Mouse (Mus musculus) heart, embryonic 10.5 days (tissue): ENCODE data around the gene Mia3. TPM values are rescaled to one million over a fixed set of nuclear protein-coding genes. Genes with fewer than 3 reads are reported as not detected.
A peak's percentile ranks its signal among the peaks of the same experiment; 100 is the strongest.
"Not testable (repeated sequence)": the region's sequence is repeated elsewhere in the genome, so short reads cannot be mapped to it uniquely, and the experiment has no call there.

ENCODE experiments used
- DNase-seq: peaks from one replicate; pipeline ENCODE4 v3.0.0-alpha.2; 2017; ENCODE audit warnings: low spot score
- H3K27ac ChIP-seq: fragments of 300-500 bp; sonication (generic); 2 replicates; pipeline ENCODE4 v1.5.1; 2016; ENCODE audit warnings: mild to moderate bottlenecking
- H3K27me3 ChIP-seq: fragments of 300-500 bp; sonication (generic); 2 replicates; pipeline ENCODE4 v1.6.1; 2016; ENCODE audit warnings: mild to moderate bottlenecking; ENCODE audit not compliant: poor library complexity, insufficient read depth, severe bottlenecking
- H3K36me3 ChIP-seq: fragments of 300-500 bp; sonication (generic); 2 replicates; pipeline ENCODE4 v1.6.1; 2016; ENCODE audit warnings: mild to moderate bottlenecking, moderate library complexity
- H3K4me1 ChIP-seq: fragments of 300-500 bp; sonication (generic); 2 replicates; pipeline ENCODE4 v1.6.1; 2016; ENCODE audit warnings: mild to moderate bottlenecking
- H3K4me3 ChIP-seq: fragments of 300-500 bp; sonication (generic); 2 replicates; pipeline ENCODE4 v1.5.1; 2016; ENCODE audit warnings: mild to moderate bottlenecking, moderate library complexity
- H3K9me3 ChIP-seq: fragments of 300-500 bp; sonication (generic); 2 replicates; pipeline ENCODE4 v1.6.1; 2016; ENCODE audit warnings: mild to moderate bottlenecking, moderate library complexity
- WGBS: fragments of 180-500 bp; shearing (Covaris S2); methylation state at CpG from one replicate; pipeline ENCODE4 v1.1.7; 2016; 5-methylcytosine and 5-hydroxymethylcytosine counted together
- polyA plus RNA-seq: library from polyadenylated mRNA; unstranded; fragments of >200 nt; fragmentation: Nextera tagmentation; extraction: Ambion mirVana; gene quantifications from 2 replicates; pipeline ENCODE4 v1.2.1, GENCODE M21; 2016

The Mia3 gene
- polyA plus RNA-seq, 1 experiment from 2014 or later = 89.1 TPM

- 3% methylated on average over 54 of the region's 56 CpGs for WGBS
- H3K4me3 ChIP-seq = peak overlapping the region; percentile 87
- no peak for DNase-seq
Observed at GRCm38 (mm10) chr1:183368601-183369400, 552 bp downstream of the Mia3 start.

DNA sequence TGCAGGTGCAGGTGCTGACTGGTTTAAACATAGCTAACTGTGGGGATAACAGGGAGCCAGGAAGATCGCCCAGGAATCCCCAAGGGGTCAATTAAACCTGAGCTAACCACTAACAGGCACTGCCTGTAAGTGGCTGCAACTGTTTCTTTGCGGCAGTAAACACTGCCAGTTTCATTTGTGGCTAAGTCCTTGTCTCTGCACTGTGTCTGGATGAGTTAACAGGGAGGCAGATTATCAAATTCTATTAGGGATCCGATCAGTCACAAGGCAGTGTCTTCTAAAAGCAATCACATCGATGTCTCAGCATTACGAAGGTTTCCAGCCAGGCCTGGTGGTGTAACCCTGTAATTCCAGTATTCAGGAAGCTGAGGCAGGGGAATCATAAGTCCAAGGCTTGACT is 3.0 kb downstream of the Mia3 start:
- peaks cover 16% of the 10 kb centered on the region for H3K4me1 ChIP-seq
- H3K36me3 ChIP-seq = peaks cover 34% of the 10 kb centered on the region
- H3K27ac ChIP-seq = no peak overlapping the region
- H3K9me3 ChIP-seq = no peaks in the 10 kb centered on the region
- DNase-seq = no peak
- no peak overlapping the region for H3K4me3 ChIP-seq
- H3K27me3 ChIP-seq = no peaks in the 10 kb centered on the region
- 94% methylated on average over 5 of the region's 5 CpGs for WGBS

More at GRCm38 (mm10) chr1:183368601-183369400, 552 bp downstream of the Mia3 start:
- Histone ChIP-seq H3K4me1 (peaks cover 16% of the 10 kb centered on the region), H3K27me3 (no peaks in the 10 kb centered on the region), H3K27ac (peak overlapping the region; percentile 89), H3K36me3 (peaks cover 15% of the 10 kb centered on the region), H3K9me3 (no peaks in the 10 kb centered on the region)

GRCm38 (mm10) chr1:183363577-183363867 is 5.8 kb downstream of the Mia3 start:
- DNase-seq = no peak
- H3K27me3 ChIP-seq = no peaks in the 10 kb centered on the region

GRCm38 (mm10) chr1:183362729-183363576 is 6.4 kb downstream of the Mia3 start:
- no peak for DNase-seq
- Histone ChIP-seq H3K9me3 (no peaks in the 10 kb centered on the region), H3K27me3 (no peaks in the 10 kb centered on the region), H3K27ac (no peak overlapping the region), H3K4me1 (peaks cover 5% of the 10 kb centered on the region; the same call in 1 of the 2 replicates), H3K36me3 (peaks cover 65% of the 10 kb centered on the region), H3K4me3 (no peak overlapping the region)
- WGBS = 79% methylated on average over 14 of the region's 14 CpGs

More at GRCm38 (mm10) chr1:183363577-183363867, 5.8 kb downstream of the Mia3 start:
- peaks cover 59% of the 10 kb centered on the region for H3K36me3 ChIP-seq
- peaks cover 10% of the 10 kb centered on the region for H3K4me1 ChIP-seq
- H3K9me3 ChIP-seq = no peaks in the 10 kb centered on the region
- H3K27ac ChIP-seq = no peak overlapping the region
- no peak overlapping the region for H3K4me3 ChIP-seq
- WGBS = 76% methylated on average over 5 of the region's 5 CpGs

GRCm38 (mm10) chr1:183362301-183362700 is 7.1 kb downstream of the Mia3 start:
- Histone ChIP-seq H3K9me3 (no peaks in the 10 kb centered on the region), H3K27ac (no peak overlapping the region), H3K4me3 (no peak overlapping the region), H3K27me3 (no peaks in the 10 kb centered on the region), H3K36me3 (peaks cover 71% of the 10 kb centered on the region), H3K4me1 (no peaks in the 10 kb centered on the region)
- DNase-seq = no peak
- 87% methylated on average over 5 of the region's 5 CpGs for WGBS

GRCm38 (mm10) chr1:183358901-183359300 is 10.5 kb downstream of the Mia3 start:
- peaks cover 84% of the 10 kb centered on the region for H3K36me3 ChIP-seq
- no peaks in the 10 kb centered on the region for H3K4me1 ChIP-seq
- H3K27ac ChIP-seq = no peak overlapping the region
- no peaks in the 10 kb centered on the region for H3K9me3 ChIP-seq
- no peak overlapping the region for H3K4me3 ChIP-seq
- WGBS = 89% methylated on average over 3 of the region's 3 CpGs
- no peak for DNase-seq
- H3K27me3 ChIP-seq = no peaks in the 10 kb centered on the region

- Histone ChIP-seq H3K9me3 (no peaks in the 10 kb centered on the region), H3K36me3 (peaks cover 62% of the 10 kb centered on the region), H3K27ac (no peak overlapping the region), H3K4me3 (no peak overlapping the region), H3K27me3 (no peaks in the 10 kb centered on the region), H3K4me1 (peaks cover 9% of the 10 kb centered on the region; the same call in 1 of the 2 replicates)
- WGBS = 28% methylated on average over 6 of the region's 6 CpGs
- peak; percentile 82 for DNase-seq
Observed at GRCm38 (mm10) chr1:183349840-183350239, 19.5 kb downstream of the Mia3 start.

DNA sequence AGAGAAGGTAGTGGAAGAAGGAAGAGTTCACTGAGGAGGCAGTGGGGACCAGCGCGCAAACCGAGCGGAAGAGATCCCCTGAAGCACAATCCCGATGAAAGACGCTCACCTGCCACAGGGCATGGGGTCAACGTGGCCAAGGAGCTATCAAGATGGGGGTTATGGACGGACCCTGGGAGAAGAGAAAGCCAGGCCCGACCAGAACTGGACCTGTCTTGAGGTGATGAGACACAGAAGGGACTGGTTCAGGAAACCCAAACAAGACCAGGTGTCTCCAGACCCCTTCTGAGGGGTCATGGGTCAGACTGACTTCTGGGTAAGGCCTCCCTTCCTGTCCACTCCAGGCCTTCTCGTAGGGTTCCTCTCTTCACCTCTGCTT is 23.5 kb downstream of the Mia3 start:
- Histone ChIP-seq H3K27me3 (no peaks in the 10 kb centered on the region), H3K9me3 (no peaks in the 10 kb centered on the region), H3K36me3 (peaks cover 42% of the 10 kb centered on the region), H3K4me1 (peaks cover 12% of the 10 kb centered on the region; the same call in 1 of the 2 replicates), H3K4me3 (peak overlapping the region; percentile 94), H3K27ac (peak overlapping the region; percentile 89)
- DNase-seq = no peak
- 4% methylated on average over 10 of the region's 10 CpGs for WGBS

DNA sequence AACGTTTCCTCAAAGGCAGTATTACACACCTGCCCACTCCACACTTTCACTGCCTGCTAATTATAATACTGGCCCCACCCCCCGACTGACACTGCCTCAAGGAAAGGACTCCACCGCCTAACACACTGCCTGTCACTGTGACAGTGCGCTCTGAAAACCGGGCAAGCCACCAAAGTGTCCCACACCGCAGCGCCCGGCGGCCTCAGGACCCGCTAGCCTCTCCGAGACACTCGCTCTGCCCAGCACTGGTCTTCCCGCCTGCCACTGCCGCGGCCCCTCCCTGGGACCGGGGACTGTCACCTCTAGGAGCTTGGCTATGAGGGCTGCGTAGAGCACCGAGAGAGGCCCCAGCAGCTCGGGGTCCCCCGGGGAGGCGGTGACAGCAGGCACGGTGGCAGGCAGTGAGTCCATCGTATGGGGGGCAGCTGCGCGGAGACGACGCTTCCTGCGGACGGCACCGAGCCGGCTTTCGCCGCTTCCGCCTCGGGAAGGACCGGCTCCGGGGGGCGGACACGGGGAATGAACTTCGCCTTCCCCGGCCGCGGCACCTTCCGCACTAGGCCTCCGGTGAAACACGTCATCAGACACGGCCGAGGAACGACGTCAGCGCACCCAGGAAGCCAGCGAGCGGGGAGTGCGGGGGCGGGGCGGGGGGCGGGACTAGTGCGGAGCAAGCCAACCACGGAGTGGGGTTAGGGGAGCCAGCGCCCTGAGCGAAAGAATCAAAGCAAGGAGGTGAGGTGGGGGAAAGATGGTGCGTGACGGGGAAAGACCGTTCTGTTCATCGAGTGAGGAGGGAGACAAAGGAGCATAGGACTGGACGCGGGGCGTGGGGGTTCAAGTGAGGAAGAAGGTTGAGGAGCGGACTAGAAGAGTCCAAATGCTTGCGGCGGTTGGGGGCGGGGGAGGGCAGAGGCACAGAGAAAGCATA is 24.2 kb downstream of the Mia3 start:
- H3K27ac ChIP-seq = peak overlapping the region; percentile 89
- H3K4me1 ChIP-seq = peaks cover 12% of the 10 kb centered on the region; the same call in 1 of the 2 replicates
- peak; percentile 96 for DNase-seq
- no peaks in the 10 kb centered on the region for H3K9me3 ChIP-seq
- H3K27me3 ChIP-seq = no peaks in the 10 kb centered on the region
- H3K36me3 ChIP-seq = peaks cover 40% of the 10 kb centered on the region
- under 1% methylated on average over 72 of the region's 72 CpGs for WGBS
- H3K4me3 ChIP-seq = peak overlapping the region; percentile 94

GRCm38 (mm10) chr1:183342902-183343301 is 26.5 kb downstream of the Mia3 start:
- 93% methylated on average over 1 of the region's 1 CpGs for WGBS
- H3K4me3 ChIP-seq, H3K27ac ChIP-seq, H3K27me3 ChIP-seq, H3K9me3 ChIP-seq, DNase-seq: not testable (repeated sequence)
- H3K4me1 ChIP-seq = peaks cover 12% of the 10 kb centered on the region; the same call in 1 of the 2 replicates
- H3K36me3 ChIP-seq = peaks cover 45% of the 10 kb centered on the region

GRCm38 (mm10) chr1:183327171-183327570 is 42.2 kb downstream of the Mia3 start:
- Histone ChIP-seq H3K36me3 (peaks cover 93% of the 10 kb centered on the region), H3K27ac (no peak overlapping the region)

DNA sequence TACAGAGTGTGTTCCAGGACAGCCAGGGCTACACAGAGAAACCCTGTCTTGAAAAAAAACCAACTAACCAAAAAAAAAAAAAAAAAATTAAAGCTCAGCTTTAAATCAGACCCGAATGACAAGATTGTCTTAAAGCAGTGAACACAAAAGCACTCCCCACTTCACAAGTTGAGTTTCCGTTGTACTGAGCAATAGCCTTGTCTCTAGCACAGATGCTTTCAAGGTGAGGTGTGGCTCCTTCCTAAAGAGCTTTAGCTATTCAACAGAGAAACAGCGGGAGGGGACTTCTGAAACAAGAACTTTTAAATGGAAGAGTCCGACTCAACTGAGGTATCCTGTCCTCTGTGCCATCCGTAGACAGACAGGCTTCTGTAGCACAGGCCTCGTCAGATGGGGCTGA is 44.9 kb downstream of the Mia3 start:
- no peaks in the 10 kb centered on the region for H3K27me3 ChIP-seq
- no peak overlapping the region for H3K4me3 ChIP-seq
- no peak overlapping the region for H3K27ac ChIP-seq
- no peaks in the 10 kb centered on the region for H3K9me3 ChIP-seq
- peaks cover 86% of the 10 kb centered on the region for H3K36me3 ChIP-seq
- no peaks in the 10 kb centered on the region for H3K4me1 ChIP-seq
- DNase-seq = no peak
- WGBS = 95% methylated on average over 6 of the region's 6 CpGs

More at GRCm38 (mm10) chr1:183327171-183327570, 42.2 kb downstream of the Mia3 start:
- H3K9me3 ChIP-seq = no peaks in the 10 kb centered on the region
- no peaks in the 10 kb centered on the region for H3K4me1 ChIP-seq
- no peaks in the 10 kb centered on the region for H3K27me3 ChIP-seq
- WGBS = 91% methylated on average over 8 of the region's 8 CpGs
- no peak overlapping the region for H3K4me3 ChIP-seq
- DNase-seq = no peak
